Mouse (Mus musculus) CH12.LX (cell line): Measurements from ENCODE around the gene Zfp106. TPM values are rescaled to one million over a fixed set of nuclear protein-coding genes. Genes with fewer than 3 reads are reported as not detected.

Experiments
- DNase-seq: peaks from one replicate; pipeline ENCODE4 v3.0.0-alpha.2; 2013; ENCODE audit errors: extremely low read depth
- H3K27ac ChIP-seq: 2 replicates; pipeline ENCODE4 v1.5.1; 2012; ENCODE audit warnings: low read depth, mild to moderate bottlenecking, control low read depth, moderate library complexity; ENCODE audit not compliant: insufficient read depth
- H3K27me3 ChIP-seq: replicated peaks from 2 replicates; pipeline ENCODE3; 2012; ENCODE audit warnings: inconsistent platforms
- H3K36me3 ChIP-seq, 2 experiments: replicated peaks in 1 of 2; 2 replicates each; pipeline versions ENCODE3 to v1.6.1; 2012; ENCODE audit warnings: inconsistent platforms in 1 of 2, low read length in 1 of 2, mild to moderate bottlenecking in 1 of 2, mixed read lengths in 1 of 2, moderate library complexity in 1 of 2; ENCODE audit not compliant: control insufficient read depth in 1 of 2, insufficient read depth in 1 of 2
- H3K4me1 ChIP-seq, 2 experiments: 2 replicates each; pipeline ENCODE4 v1.6.1; 2012; ENCODE audit warnings: inconsistent platforms in 1 of 2, moderate library complexity in 1 of 2; ENCODE audit not compliant: insufficient read depth in 2 of 2, control insufficient read depth in 1 of 2
- H3K4me2 ChIP-seq: 2 replicates; pipeline ENCODE4 v1.6.1; 2012; ENCODE audit warnings: low read depth, mild to moderate bottlenecking, control low read depth; ENCODE audit not compliant: poor library complexity, insufficient read depth, severe bottlenecking
- H3K4me3 ChIP-seq, 3 experiments: fragments of 150-350 bp in 1 of 3; sonication (generic) in 1 of 3; replicated peaks in 1 of 3; 2 replicates each; pipeline versions ENCODE3 to v1.5.1; 2011 to 2012; ENCODE audit warnings: low read depth in 2 of 3, low read length in 2 of 3, mild to moderate bottlenecking in 2 of 3, moderate library complexity in 2 of 3, control low read depth in 1 of 3, improper control_type of control experiment in 1 of 3, inconsistent platforms in 1 of 3, mixed read lengths in 1 of 3; ENCODE audit not compliant: poor library complexity in 1 of 3
- H3K79me2 ChIP-seq: replicated peaks from 2 replicates; pipeline ENCODE4 v1.6.1; 2012; ENCODE audit warnings: mild to moderate bottlenecking, moderate library complexity; ENCODE audit not compliant: control insufficient read depth, poor library complexity, insufficient read depth, severe bottlenecking; ENCODE audit errors: extremely low read depth
- H3K9ac ChIP-seq: 2 replicates; pipeline ENCODE4 v1.6.1; 2012; ENCODE audit warnings: low read depth, mild to moderate bottlenecking, control low read depth, moderate library complexity; ENCODE audit not compliant: insufficient read depth
- H3K9me3 ChIP-seq: replicated peaks from 2 replicates; pipeline ENCODE3; 2012; ENCODE audit warnings: low read length, inconsistent platforms, mixed read lengths
- BHLHE40 ChIP-seq: IDR thresholded peaks from 2 replicates; pipeline ENCODE4 v1.6.1; 2011; ENCODE audit warnings: mild to moderate bottlenecking, low read depth, low read length, improper control_type of control experiment
- CHD1 ChIP-seq: IDR thresholded peaks from 2 replicates; pipeline ENCODE4 v1.6.1; 2012; ENCODE audit warnings: low read depth, low read length, improper control_type of control experiment, inconsistent platforms
- CHD2 ChIP-seq: IDR thresholded peaks from 2 replicates; pipeline ENCODE4 v1.6.1; 2011; ENCODE audit warnings: low read length, improper control_type of control experiment
- CTCF ChIP-seq, 2 experiments: IDR thresholded peaks in 1 of 2; conservative IDR thresholded peaks in 1 of 2; 2 replicates each; pipeline ENCODE4 v1.5.1; 2011 to 2012; ENCODE audit warnings: low read depth in 2 of 2, low read length in 2 of 2, improper control_type of control experiment in 1 of 2, inconsistent platforms in 1 of 2, mild to moderate bottlenecking in 1 of 2, moderate library complexity in 1 of 2
- E2F4 ChIP-seq: IDR thresholded peaks from 2 replicates; pipeline ENCODE4 v1.6.1; 2011; ENCODE audit warnings: low read depth, low read length, improper control_type of control experiment; ENCODE audit not compliant: insufficient replicate concordance
- ELF1 ChIP-seq: IDR thresholded peaks from 2 replicates; pipeline ENCODE4 v1.6.1; 2014; ENCODE audit warnings: low read depth, mild to moderate bottlenecking, inconsistent platforms, low read length, improper control_type of control experiment
- EP300 ChIP-seq: IDR thresholded peaks from 2 replicates; pipeline ENCODE4 v1.6.1; 2011; ENCODE audit warnings: low read length, improper control_type of control experiment
- ETS1 ChIP-seq: conservative IDR thresholded peaks from 2 replicates; pipeline ENCODE4 v1.6.1; 2012; ENCODE audit warnings: low read depth, mild to moderate bottlenecking, inconsistent platforms, low read length, improper control_type of control experiment, moderate library complexity
- GABPA ChIP-seq: IDR thresholded peaks from 2 replicates; pipeline ENCODE4 v1.6.1; 2012; ENCODE audit warnings: low read depth, low read length, improper control_type of control experiment, inconsistent platforms; ENCODE audit not compliant: insufficient replicate concordance
- HCFC1 ChIP-seq: IDR thresholded peaks from 2 replicates; pipeline ENCODE4 v1.6.1; 2012; ENCODE audit warnings: low read depth, mild to moderate bottlenecking, inconsistent platforms, low read length, improper control_type of control experiment
- IRF4 ChIP-seq: IDR thresholded peaks from 2 replicates; pipeline ENCODE4 v1.6.1; 2014; ENCODE audit warnings: low read depth, mild to moderate bottlenecking, inconsistent platforms, low read length, improper control_type of control experiment
- JUN ChIP-seq: IDR thresholded peaks from 2 replicates; pipeline ENCODE4 v1.6.1; 2011; ENCODE audit warnings: low read depth, mild to moderate bottlenecking, low read length, improper control_type of control experiment, moderate library complexity; ENCODE audit not compliant: insufficient read depth
- JUND ChIP-seq: conservative IDR thresholded peaks from 2 replicates; pipeline ENCODE4 v1.6.1; 2011; ENCODE audit warnings: low read depth, low read length, improper control_type of control experiment
- KAT2A ChIP-seq: IDR thresholded peaks from 2 replicates; pipeline ENCODE4 v1.6.1; 2012; ENCODE audit warnings: low read length, improper control_type of control experiment, inconsistent platforms; ENCODE audit not compliant: insufficient replicate concordance
- MAFK ChIP-seq: IDR thresholded peaks from 2 replicates; pipeline ENCODE4 v1.6.1; 2011; ENCODE audit warnings: low read length, improper control_type of control experiment; ENCODE audit not compliant: insufficient replicate concordance
- MAX ChIP-seq: IDR thresholded peaks from 2 replicates; pipeline ENCODE4 v1.6.1; 2011; ENCODE audit warnings: low read length, improper control_type of control experiment
- MAZ ChIP-seq: IDR thresholded peaks from 2 replicates; pipeline ENCODE4 v1.6.1; 2012; ENCODE audit warnings: low read depth, mild to moderate bottlenecking, inconsistent platforms, low read length, improper control_type of control experiment, moderate library complexity
- MEF2A ChIP-seq: IDR thresholded peaks from 2 replicates; pipeline ENCODE4 v1.6.1; 2014; ENCODE audit warnings: low read depth, mild to moderate bottlenecking, inconsistent platforms, low read length, improper control_type of control experiment, borderline replicate concordance
- MXI1 ChIP-seq: IDR thresholded peaks from 2 replicates; pipeline ENCODE4 v1.6.1; 2011; ENCODE audit warnings: mild to moderate bottlenecking, low read depth, low read length, improper control_type of control experiment
- MYC ChIP-seq: IDR thresholded peaks from 2 replicates; pipeline ENCODE4 v1.6.1; 2011; ENCODE audit warnings: low read depth, mild to moderate bottlenecking, improper control_type of control experiment, low read length
- NELFE ChIP-seq: IDR thresholded peaks from 2 replicates; pipeline ENCODE4 v1.6.1; 2011; ENCODE audit warnings: low read depth, low read length, improper control_type of control experiment
- NRF1 ChIP-seq: IDR thresholded peaks from 2 replicates; pipeline ENCODE4 v1.6.1; 2014; ENCODE audit warnings: low read depth, mild to moderate bottlenecking, inconsistent platforms, low read length, improper control_type of control experiment, moderate library complexity
- POLR2A ChIP-seq: IDR thresholded peaks from 2 replicates; pipeline ENCODE4 v1.6.1; 2011; ENCODE audit warnings: low read depth, mild to moderate bottlenecking, improper control_type of control experiment, low read length
- POLR2AphosphoS2 ChIP-seq: IDR thresholded peaks from 2 replicates; pipeline ENCODE4 v1.6.1; 2011; ENCODE audit warnings: low read depth, low read length, improper control_type of control experiment
- RAD21 ChIP-seq: IDR thresholded peaks from 2 replicates; pipeline ENCODE4 v1.6.1; 2011; ENCODE audit warnings: low read depth, mild to moderate bottlenecking, low read length, improper control_type of control experiment, moderate library complexity
- RCOR1 ChIP-seq: conservative IDR thresholded peaks from 2 replicates; pipeline ENCODE4 v1.6.1; 2012; ENCODE audit warnings: low read depth, mild to moderate bottlenecking, inconsistent platforms, low read length, improper control_type of control experiment
- SIN3A ChIP-seq: IDR thresholded peaks from 2 replicates; pipeline ENCODE4 v1.6.1; 2012; ENCODE audit warnings: low read length, improper control_type of control experiment, inconsistent platforms
- SMC3 ChIP-seq: IDR thresholded peaks from 2 replicates; pipeline ENCODE4 v1.6.1; 2011; ENCODE audit warnings: low read depth, low read length, improper control_type of control experiment
- TBP ChIP-seq: conservative IDR thresholded peaks from 2 replicates; pipeline ENCODE4 v1.6.1; 2011; ENCODE audit warnings: low read depth, low read length, improper control_type of control experiment
- TCF12 ChIP-seq: IDR thresholded peaks from 2 replicates; pipeline ENCODE4 v1.6.1; 2014; ENCODE audit warnings: low read depth, mild to moderate bottlenecking, inconsistent platforms, low read length, improper control_type of control experiment
- UBTF ChIP-seq: IDR thresholded peaks from 2 replicates; pipeline ENCODE4 v1.6.1; 2012; ENCODE audit warnings: low read depth, mild to moderate bottlenecking, inconsistent platforms, low read length, improper control_type of control experiment, moderate library complexity
- USF1 ChIP-seq: IDR thresholded peaks from 2 replicates; pipeline ENCODE4 v1.6.1; 2014; ENCODE audit warnings: low read depth, mild to moderate bottlenecking, inconsistent platforms, low read length, improper control_type of control experiment
- USF2 ChIP-seq: conservative IDR thresholded peaks from 2 replicates; pipeline ENCODE4 v1.6.1; 2011; ENCODE audit warnings: low read depth, low read length, improper control_type of control experiment
- ZC3H11A ChIP-seq: IDR thresholded peaks from 2 replicates; pipeline ENCODE4 v1.6.1; 2012; ENCODE audit warnings: low read depth, mild to moderate bottlenecking, inconsistent platforms, low read length, improper control_type of control experiment
- ZKSCAN1 ChIP-seq: IDR thresholded peaks from 2 replicates; pipeline ENCODE4 v1.6.1; 2012; ENCODE audit warnings: low read depth, inconsistent platforms, low read length, improper control_type of control experiment, borderline replicate concordance
- ZMIZ1 ChIP-seq: IDR thresholded peaks from 2 replicates; pipeline ENCODE4 v1.6.1; 2012; ENCODE audit warnings: low read depth, mild to moderate bottlenecking, inconsistent platforms, low read length, improper control_type of control experiment
- ZNF384 ChIP-seq: IDR thresholded peaks from 2 replicates; pipeline ENCODE4 v1.6.1; 2012; ENCODE audit warnings: low read depth, low read length, improper control_type of control experiment, inconsistent platforms
- dilution Hi-C: fragments of 300-500 bp; cut with MboI; formaldehyde crosslinking; loops from 2 replicates; pipeline ENCODE4 v1.14.3; 2020; ENCODE audit warnings: low sequenced_read_pairs; ENCODE audit not compliant: extremely low pct_unique_long_range_greater_than_20kb, extremely low pct_ligation_motif_present
- in situ Hi-C: fragments of 300-500 bp; cut with MboI; formaldehyde crosslinking; loops from 3 replicates; pipeline ENCODE4 v1.14.3; 2019; ENCODE audit warnings: low sequenced_read_pairs, low pct_ligation_motif_present, low pct_unique_long_range_greater_than_20kb, mixed read lengths
- polyA plus RNA-seq: library from polyadenylated mRNA; unstranded; fragments of >175 nt; gene quantifications from 2 replicates; pipeline ENCODE4 v1.2.1, GENCODE M21; 2012; ENCODE audit warnings: low read depth; ENCODE audit not compliant: insufficient read length
- total RNA-seq, 2 experiments: library from RNA; depleted of rRNA; stranded (reverse); fragments of 300-350 nt in 1 of 2; fragments of >200 nt in 1 of 2; gene quantifications; 2 replicates each; pipeline ENCODE4 v1.2.3; 2012 to 2014

Gene Zfp106
- total and polyA plus RNA-seq, 3 experiments, result 93.8 to 183 (median 130) TPM

DNA sequence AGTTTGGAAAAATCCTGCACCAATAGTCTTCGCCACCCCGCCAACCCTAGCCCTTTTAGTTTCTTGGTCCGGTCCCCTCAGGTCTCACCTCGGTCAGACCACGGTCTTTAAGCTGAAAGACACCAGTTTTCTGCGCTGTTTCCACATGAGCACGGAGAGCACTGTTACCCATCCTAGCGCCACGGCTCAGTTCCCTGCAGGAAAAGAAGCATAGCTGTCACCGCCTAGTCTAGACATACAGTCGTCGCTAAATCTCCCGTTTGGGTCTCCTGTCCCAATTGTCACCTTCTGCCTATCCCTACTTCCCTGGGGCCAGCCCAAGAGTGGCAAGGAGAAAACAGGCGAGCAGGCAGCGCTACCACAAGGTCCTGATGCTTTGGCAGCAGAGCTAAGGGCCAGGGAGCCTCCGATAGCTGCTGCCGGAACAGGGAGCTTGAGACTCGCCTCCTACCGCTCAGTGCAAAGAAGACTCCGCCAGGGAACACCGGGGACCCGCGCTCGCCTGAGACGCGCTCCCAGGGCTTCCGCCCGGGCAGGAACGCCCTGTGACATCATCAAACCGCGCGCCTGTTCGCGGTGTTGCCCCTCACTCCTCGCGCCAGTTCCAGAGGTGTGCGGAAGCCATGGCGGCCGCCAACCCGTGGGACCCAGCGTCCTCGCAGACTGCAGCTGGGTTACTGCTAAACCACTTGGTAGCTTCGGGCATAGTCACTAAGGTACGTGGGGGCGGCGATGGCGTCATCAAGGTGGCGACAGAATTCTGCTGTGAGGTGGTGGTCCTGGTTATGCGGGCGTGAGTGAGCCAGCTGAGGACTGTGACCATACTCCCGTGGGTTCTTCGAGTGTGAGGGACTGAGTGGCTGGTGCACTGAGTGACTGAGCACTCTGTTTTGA, 45.4 kb upstream of the Zfp106 start, which contains the start of the genes Haus2 and Lrrc57:
Haus2 (plus strand) TSS at position 554 of the 894 bp plus-strand sequence.
Lrrc57 (minus strand) TSS at position 691 of the 894 bp plus-strand sequence.
- Histone ChIP-seq H3K27me3 (no peaks in the 10 kb centered on the region), H3K9me3 (no peaks in the 10 kb centered on the region), H3K27ac (peak within 1 kb of the TSS; percentile 69), H3K4me1 (peaks cover 0 to 33% of the 10 kb centered on the region in 2 experiments; a peak in 1 of 4 replicates), H3K4me3 (peak within 1 kb of the TSS; percentile 92 to 100 (median 94)), H3K4me2 (peak within 1 kb of the TSS; percentile 94), H3K36me3 (peaks cover 17 to 43% of the 10 kb centered on the region in 2 experiments), H3K9ac (peak within 1 kb of the TSS; percentile 79), H3K79me2 (peaks cover 22% of the 10 kb centered on the region)
- dilution Hi-C loops, result no loop called here
- in situ Hi-C loops, result no loop called here
- DNase-seq, result peak; percentile 89
- TF ChIP-seq USF2 (no peak), MXI1 (peak; percentile 87), MAFK (no peak), CHD1 (no peak), RAD21 (no peak; the same call in 1 of the 2 replicates), E2F4 (peak; percentile 85; the same call in 1 of the 2 replicates), JUN (no peak), SIN3A (peak; percentile 91), GABPA (no peak), CTCF (conservative IDR thresholded peaks at IDR 0.05 in 1 of 2, IDR thresholded peaks at IDR 0.05 in 1 of 2; ENCODE audit: low read depth in 2 of 2, low read length in 2 of 2) (peak in 1 of 2 experiments; percentile 10; a peak in 1 of 4 replicates), IRF4 (peak; percentile 60; the same call in 1 of the 2 replicates), NELFE (peak; percentile 85), KAT2A (peak; percentile 75; the same call in 1 of the 2 replicates), USF1 (no peak), ZMIZ1 (peak; percentile 79; the same call in 1 of the 2 replicates), CHD2 (peak; percentile 69; the same call in 1 of the 2 replicates), MAZ (peak; percentile 61; the same call in 1 of the 2 replicates), HCFC1 (peak; percentile 84), BHLHE40 (no peak), NRF1 (peak; percentile 45), TBP (peak; percentile 71; the same call in 1 of the 2 replicates), POLR2A (peak; percentile 92), EP300 (no peak), MEF2A (peak; percentile 66; the same call in 1 of the 2 replicates), TCF12 (peak; percentile 74), ZC3H11A (no peak), ZKSCAN1 (no peak), POLR2AphosphoS2 (peak; percentile 58; the same call in 1 of the 2 replicates), MAX (peak; percentile 72), ETS1 (peak; percentile 29), RCOR1 (no peak), SMC3 (no peak), UBTF (0 out of 2 replicates have a peak, but pooled peaks have one; percentile 36), JUND (no peak), ELF1 (peak; percentile 92), MYC (peak; percentile 46; the same call in 1 of the 2 replicates), ZNF384 (no peak)
